Mouse (Mus musculus) 3T3-L1 (cell line): ENCODE measurements around the gene Dkk3.
"Not testable (repeated sequence)": the region's sequence is repeated elsewhere in the genome, so short reads cannot be mapped to it uniquely, and the experiment has no call there.

Source experiments
- DNase-seq: peaks from one replicate; pipeline ENCODE4 v3.0.0-alpha.2; 2015; ENCODE audit warnings: low read depth, low spot score

The Dkk3 gene

DNA sequence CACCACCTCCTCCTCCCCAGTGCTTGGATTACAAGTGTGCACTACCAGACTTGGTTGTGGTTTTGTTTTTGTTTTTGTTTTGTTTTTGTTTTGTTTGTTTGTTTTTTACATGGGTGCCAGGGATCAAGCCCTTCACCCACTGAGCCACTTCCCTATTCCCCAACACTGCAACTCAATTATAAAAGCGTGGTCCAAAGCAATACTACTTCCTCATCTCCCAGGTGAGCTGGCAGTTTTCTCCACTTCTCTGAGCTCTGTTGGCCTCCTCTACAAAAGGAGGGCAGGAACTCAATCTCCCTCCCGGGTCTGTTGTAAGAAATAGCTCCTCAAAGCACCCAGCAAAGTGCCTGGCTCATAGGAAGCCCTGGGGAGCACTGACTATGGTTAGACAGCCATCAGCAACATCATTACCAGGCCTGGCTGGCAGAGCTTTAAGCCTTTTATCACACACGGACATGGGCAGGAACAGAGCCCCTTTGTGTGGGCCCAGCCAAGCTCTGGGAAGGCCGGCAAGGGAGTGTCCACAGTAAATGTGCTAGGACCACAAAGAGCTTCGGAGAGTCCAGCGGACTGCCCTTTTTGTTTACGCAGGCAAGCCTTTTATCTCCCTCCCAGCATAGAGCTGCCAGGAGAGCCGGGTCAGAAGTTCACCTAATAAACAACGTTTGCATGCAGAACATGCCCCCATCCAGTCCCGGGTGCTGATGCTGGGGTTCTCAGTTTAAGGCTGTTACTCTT, 11.3 kb upstream of the Dkk3 start:
- DNase-seq = no peak

DNA sequence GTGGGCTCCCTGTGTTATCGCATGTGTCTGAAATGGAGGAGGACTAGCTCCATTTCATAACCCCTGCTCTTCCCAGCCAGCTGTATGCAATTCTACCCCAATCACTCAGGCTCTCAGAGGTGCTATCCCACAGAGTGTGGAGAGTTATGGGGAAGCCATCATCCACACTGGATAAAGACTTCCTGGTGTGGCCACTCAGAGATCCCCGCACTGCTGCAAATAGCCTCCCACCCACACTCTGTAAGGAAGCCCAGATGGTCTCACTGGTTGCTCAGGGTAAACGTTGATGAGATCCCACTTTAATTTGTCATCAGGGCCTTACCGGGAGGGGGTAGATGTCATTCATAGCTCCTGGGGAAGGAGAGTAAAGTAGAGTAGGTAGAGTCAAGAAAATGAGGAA, 6.7 kb upstream of the Dkk3 start:
- no peak for DNase-seq

GRCm38 (mm10) chr7:112165032-112165431, 6.2 kb upstream of the Dkk3 start:
- not testable (repeated sequence) for DNase-seq

GRCm38 (mm10) chr7:112164430-112164829, 5.6 kb upstream of the Dkk3 start:
- DNase-seq = no peak

DNA sequence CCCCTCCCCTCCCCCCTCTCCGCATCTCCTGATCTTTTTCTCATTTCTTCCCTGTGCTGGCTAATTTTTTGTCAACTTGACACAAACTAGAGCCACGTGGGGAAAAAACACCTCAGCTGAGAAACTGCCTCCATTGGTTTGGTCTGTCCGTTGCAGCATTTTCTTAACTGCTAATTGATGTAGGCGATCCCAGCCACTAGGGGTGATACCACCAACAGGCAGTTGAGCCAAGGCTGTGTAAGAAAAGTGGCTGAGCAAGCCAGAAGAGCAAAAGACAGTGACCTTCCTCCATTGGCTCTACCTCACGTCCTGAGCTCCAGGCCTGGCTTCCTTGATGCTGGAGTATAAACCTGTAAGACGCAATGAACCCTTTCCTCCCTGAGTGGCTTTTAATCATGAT, 978 bp upstream of the Dkk3 start:
- DNase-seq = no peak

- DNase-seq = no peak
Observed at GRCm38 (mm10) chr7:112158316-112158741, 528 bp downstream of the Dkk3 start.

DNA sequence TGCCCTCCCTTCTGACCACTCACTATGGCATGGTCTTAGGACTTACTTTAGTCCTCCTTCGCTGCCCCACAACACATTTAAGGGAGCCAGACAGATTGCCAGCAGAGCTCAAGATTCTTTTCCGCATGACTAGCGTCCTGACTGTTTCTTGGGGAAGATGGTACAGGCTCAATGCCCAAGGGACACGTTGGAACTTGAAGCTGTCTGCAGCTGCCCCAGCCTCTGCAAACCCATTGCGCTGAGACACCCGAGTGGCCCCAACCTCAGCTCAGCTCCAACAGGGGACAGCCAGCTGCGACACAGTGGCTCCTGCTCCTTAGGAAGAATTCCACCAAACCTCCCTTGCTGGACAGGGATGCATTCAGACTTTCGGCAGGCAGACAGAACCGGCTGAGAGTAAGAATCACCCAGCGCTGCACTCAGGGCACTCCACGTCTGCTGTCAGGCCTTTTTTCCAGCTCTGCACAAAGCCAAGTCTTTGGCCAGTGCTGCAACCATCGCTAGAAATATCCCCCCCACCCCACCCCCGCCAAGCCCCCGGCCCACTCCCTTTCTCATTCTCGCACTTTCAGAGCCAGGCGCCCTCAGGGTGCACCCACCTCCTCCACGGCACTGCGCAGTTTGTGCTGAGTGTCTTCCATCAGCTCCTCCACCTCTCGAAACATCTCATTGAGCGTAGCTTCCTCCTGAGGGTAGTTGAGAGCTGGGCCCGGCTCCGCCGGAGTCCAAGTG, 1.1 kb downstream of the Dkk3 start:
- no peak for DNase-seq

GRCm38 (mm10) chr7:112155194-112155593, 3.7 kb downstream of the Dkk3 start:
- DNase-seq = peak; percentile 82

GRCm38 (mm10) chr7:112154445-112154844, 4.4 kb downstream of the Dkk3 start:
- peak; percentile 52 for DNase-seq

GRCm38 (mm10) chr7:112149113-112149512, 9.7 kb downstream of the Dkk3 start:
- DNase-seq = no peak

DNA sequence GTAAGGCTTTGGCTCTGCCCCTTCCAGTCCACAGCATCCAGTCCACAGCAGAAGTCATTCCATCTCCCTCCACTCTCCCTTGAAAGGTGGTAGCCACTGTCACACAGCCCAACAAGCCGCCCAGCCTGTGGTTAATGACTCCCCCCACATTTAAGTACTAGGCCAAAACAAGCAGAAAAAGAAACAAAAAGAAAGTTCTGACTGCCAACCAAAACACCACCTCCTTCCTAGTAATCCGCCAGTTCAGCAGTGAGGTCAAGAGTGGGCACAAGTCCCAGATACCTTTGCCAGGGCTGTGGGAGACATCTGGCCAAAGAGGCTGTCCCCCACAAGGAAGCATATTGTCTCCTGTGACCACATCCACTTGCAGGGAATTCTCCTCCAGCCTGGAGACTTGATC, 10.9 kb downstream of the Dkk3 start:
- peak; percentile 84 for DNase-seq

- no peak for DNase-seq
Observed at GRCm38 (mm10) chr7:112144646-112145179, 14.1 kb downstream of the Dkk3 start.

- DNase-seq = peak; percentile 56
Observed at GRCm38 (mm10) chr7:112143978-112144377, 14.9 kb downstream of the Dkk3 start.

GRCm38 (mm10) chr7:112143090-112143500, 15.8 kb downstream of the Dkk3 start:
- peak; percentile 55 for DNase-seq

- DNase-seq = peak; percentile 82
Observed at GRCm38 (mm10) chr7:112142616-112143015, 16.2 kb downstream of the Dkk3 start.

DNA sequence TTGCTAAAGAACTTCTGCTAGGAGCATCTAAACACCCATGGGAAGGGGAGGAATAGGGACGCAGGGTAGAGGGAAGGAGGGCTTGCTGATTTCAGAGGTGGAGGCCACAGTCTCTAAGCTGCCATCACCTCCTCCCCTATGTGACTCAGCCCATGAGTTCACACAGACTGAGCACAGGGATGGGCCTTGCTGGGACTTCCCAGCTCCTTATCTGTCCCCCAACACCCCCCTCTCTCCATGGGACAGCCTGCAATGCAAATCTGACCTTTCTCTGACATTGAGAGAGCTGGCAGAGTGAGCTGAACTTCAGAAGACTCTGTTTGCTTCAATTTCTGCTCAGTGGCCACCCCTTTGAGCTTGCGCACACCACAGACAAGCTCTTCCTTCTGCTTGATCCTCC, 18.1 kb downstream of the Dkk3 start:
- peak; percentile 39 for DNase-seq

GRCm38 (mm10) chr7:112138509-112139405, 20.1 kb downstream of the Dkk3 start:
- peak; percentile 82 for DNase-seq

GRCm38 (mm10) chr7:112138168-112138508, 20.7 kb downstream of the Dkk3 start:
- DNase-seq = no peak

DNA sequence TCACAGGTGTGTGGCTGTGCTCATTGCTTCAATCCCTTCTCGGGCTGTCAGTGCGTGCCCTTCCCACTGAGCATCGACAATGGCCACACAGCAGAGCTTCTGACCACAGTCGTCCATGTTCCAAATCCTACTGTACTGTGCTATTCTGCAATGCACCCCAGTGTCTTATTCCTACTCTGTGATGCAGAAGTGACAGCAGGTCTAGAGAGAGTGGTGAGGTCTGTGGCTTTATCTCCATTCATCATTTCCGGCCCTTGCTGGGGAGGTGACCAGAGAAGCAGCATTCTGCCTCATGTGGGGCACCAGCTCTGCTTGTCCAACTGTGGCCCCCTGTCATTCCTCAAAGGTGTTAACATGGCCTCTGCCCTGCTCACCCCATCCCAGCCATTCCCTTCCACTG, 22.3 kb downstream of the Dkk3 start:
- no peak for DNase-seq

DNA sequence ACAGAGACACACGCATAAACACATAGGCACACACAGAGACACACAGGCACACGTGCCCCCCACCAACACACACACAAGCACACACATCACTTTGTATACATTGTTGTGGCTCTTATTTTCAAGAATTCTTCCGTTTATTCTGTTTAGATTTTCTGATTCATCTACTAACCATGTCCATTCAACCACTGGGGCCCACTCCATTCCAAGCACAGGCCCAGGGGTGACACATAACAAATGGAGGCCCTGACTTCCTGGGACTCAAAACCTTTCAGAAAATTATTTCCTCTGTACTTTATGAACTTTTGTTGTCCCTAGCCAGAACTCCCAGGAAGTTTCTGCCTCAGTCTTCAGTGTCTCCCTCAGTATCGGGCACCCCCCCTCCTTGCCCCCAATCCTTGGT, 23.7 kb downstream of the Dkk3 start:
- DNase-seq = peak; percentile 66

DNA sequence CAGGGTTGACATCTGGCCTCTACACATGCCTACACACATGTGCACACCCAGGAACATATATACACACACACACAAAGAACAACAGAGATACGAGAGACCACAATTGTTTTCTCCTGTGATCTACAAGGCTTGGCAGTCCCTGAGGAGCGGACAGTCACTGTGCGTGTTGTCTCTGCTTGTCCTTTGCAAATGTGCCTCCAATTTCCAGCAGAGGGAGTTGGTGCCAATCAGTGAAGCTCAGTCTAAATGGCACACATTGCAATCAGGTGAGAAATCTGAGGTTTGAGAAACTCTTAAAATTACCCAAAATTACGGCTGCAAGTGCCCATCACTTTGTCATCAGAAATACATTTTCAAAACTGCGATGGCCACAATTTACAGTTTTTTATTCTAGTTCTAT, 25.6 kb downstream of the Dkk3 start:
- no peak for DNase-seq

- DNase-seq = no peak
Observed at GRCm38 (mm10) chr7:112132005-112132404, 26.9 kb downstream of the Dkk3 start.
